ENCODE assay signal across 15 mouse cellular contexts in the genomic region with DNA sequence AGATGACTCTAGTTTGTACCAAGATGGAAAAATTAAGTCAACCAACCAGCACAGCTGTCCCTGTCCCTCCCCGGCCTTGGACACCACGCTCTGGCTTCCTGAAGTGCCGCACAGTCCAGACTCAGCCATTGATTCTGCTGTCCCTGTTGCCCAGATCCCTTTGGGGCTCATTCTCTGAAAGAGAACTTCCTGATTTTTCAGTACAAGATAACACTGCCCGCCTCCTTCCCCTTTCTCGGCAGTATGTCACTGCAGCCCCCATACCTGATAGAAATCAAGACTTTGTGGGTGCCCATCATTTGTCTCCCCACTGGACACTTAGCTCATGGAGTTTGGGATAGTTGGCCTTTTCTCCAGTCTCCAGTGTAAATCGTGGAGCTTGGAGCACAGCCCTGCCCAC. TPM values are rescaled to one million over a fixed set of nuclear protein-coding genes. Genes with fewer than 3 reads are reported as not detected.
"Had no signal": no experiment of that assay in that cellular context is flagged by ENCODE, and none has a peak within 500 bp of the region (broad histone marks: within the 10 kb centered on the region; RNA-seq: fewer than 3 reads in every experiment).

No protein-coding gene starts in this region.

- H3K9me3 ChIP-seq: midbrain, embryonic 13.5 days; midbrain, embryonic 15.5 days; neural tube, embryonic 12.5 days; stomach, embryonic 15.5 days had no signal

- H3K4me1 ChIP-seq: midbrain, embryonic 15.5 days had no signal

- DNase-seq: lung, adult 18-20 months; lung, embryonic 14.5 days; lung, postnatal 10 days; right cerebral cortex, postnatal 14 days; thymus, adult 18-20 months; thymus, postnatal 14 days; thymus, postnatal 36 days had no signal

- H3K27me3 ChIP-seq: midbrain, embryonic 15.5 days; neural tube, embryonic 12.5 days; stomach, embryonic 15.5 days had no signal

- H3K4me3 ChIP-seq: midbrain, embryonic 13.5 days; midbrain, embryonic 15.5 days; neural tube, embryonic 12.5 days; stomach, embryonic 15.5 days had no signal

- ATAC-seq: midbrain, embryonic 13.5 days; midbrain, embryonic 15.5 days had no signal

- H3K36me3 ChIP-seq: midbrain, embryonic 13.5 days; midbrain, embryonic 15.5 days; neural tube, embryonic 12.5 days; stomach, embryonic 15.5 days had no signal

RNA-seq across cellular contexts. Expression of a gene that starts 37.1 kb away (rescaled TPM):
- total RNA-seq: megakaryocyte progenitor cell, adult 5-6 weeks; monocyte, adult 5-6 weeks; neutrophil, adult 5-6 weeks had no signal
- polyA plus RNA-seq: thymus, postnatal 0 days had no signal
